Mouse (Mus musculus): Measurements from ENCODE around the gene Fbxl17.

DNA sequence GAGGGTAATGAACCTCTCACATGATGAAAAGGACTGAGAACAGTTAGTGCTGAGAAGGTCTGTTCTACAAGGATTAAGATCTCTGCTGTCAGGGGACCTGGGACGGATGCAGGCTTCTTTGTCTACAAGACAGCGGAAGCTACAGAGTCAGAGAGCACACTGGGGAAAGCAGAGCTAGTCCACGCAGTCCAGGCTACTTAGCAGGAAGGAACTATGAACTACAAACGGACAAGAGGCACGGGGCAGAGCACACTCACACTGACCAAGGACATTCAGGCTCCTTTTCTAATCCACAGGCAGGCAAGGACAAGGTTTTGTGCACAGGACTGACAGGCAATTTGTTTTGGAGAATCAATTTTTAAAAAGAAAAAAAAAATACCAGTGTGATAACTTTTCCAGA is 437.0 kb downstream of the Fbxl17 start:
- no peak for TF ChIP-seq CTCF (IDR thresholded peaks at IDR 0.05)
- no peak for TF ChIP-seq POLR2A (IDR thresholded peaks at IDR 0.05; ENCODE audit: insufficient read depth, low read depth, low read length)
- no peak for TF ChIP-seq EP300 (IDR thresholded peaks at IDR 0.05; ENCODE audit: insufficient read depth, low read depth, low read length)
